Mouse (Mus musculus) CH12F3 (cell line): ENCODE measurements around the gene A430078G23Rik.
"Not testable (repeated sequence)": the region's sequence is repeated elsewhere in the genome, so short reads cannot be mapped to it uniquely, and the experiment has no call there.

ENCODE experiments used
- in situ Hi-C: fragments of 300-500 bp; cut with MboI; formaldehyde crosslinking; loops from 2 replicates; pipeline ENCODE4 v1.14.3; 2020; ENCODE audit warnings: low sequenced_read_pairs

The A430078G23Rik gene

DNA sequence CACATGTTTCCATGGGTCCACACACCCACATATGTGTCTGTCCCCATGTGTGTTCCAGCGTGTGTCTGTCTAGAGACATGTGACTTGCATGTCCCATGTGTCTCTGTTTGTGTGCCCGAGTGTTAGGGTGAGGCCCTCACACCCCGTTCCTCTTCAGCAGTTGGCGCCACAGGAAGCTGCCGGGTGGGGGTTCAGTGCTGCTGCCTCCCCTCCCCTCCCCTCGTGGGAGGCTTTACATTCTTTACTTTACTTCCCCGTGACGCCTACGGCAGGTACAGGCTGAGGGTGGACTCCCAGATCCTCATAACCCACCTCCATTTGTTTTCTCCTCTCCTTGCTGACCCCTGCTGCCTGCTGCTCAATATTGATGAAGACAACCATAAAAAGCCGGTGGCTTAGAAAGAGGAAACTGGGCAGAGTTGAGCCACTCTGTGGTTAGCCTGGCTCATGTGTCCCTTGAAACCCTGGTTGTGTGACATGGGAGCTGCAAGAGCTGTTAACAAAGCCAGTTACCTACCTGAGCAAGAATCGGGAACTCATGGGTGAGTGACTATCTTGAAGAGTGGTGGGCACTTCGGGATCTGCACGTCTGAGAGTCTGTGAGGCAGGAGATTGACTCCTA is at the start of gene A430078G23Rik:
Gene A430078G23Rik (plus strand): TSS at position 227 of the 622 bp plus-strand sequence.
- in situ Hi-C loops = no loop called here

DNA sequence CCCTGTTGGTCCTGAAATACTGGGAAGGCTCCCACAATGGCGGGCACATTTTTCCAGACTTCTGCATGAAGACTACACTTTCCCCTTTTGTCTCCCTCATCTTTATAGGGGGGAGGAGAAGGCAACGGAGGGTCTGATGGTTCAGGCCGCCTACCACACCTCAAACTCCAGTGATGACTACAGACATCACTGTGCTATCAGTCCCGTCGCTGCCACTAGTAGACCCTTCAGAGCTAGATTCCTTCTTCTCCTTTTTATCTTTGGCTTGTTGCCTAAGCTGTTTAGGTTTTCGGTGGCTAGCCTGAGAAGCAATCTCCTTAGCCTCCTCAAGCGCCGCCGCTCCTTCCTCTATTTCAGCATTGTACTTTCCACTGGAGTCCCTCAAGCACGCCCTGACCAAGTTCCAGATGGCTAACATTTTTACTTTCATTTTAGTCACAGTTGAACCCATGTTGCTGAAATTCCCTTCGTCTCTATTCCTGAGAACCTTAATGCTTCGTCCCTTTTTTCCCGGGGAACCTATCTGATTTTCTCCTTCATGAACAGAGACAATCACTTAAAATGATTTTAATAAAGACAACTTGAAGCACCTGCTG is 44.9 kb upstream of the A430078G23Rik start:
- in situ Hi-C loops = not testable (repeated sequence)

GRCm38 (mm10) chr8:3309636-3310035 is 43.6 kb upstream of the A430078G23Rik start:
- in situ Hi-C loops = no loop called here

- in situ Hi-C loops = no loop called here
Observed at GRCm38 (mm10) chr8:3311482-3311881, 41.7 kb upstream of the A430078G23Rik start.

GRCm38 (mm10) chr8:3313417-3313816 is 39.8 kb upstream of the A430078G23Rik start:
- in situ Hi-C loops = not testable (repeated sequence)

GRCm38 (mm10) chr8:3313843-3314242 is 39.4 kb upstream of the A430078G23Rik start:
- in situ Hi-C loops = no loop called here

DNA sequence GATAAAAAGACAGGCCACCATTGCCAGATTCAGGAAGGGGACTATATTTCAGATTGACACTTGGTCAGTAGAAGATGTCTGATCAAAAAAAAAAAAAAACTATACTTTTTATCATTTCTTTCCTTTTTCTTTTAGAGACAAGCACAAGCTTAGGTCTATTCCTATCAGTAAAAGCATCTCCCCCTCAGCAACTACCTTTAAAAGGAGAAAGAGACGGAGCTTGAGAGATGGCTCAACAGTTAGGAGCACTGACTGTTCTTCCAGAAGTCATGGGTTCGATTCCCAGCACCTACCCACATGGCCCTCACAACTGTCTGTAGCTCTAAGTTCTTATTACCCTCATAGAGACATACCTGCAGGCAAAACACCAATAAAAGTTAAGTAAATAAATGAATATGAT is 38.9 kb upstream of the A430078G23Rik start:
- in situ Hi-C loops = no loop called here

DNA sequence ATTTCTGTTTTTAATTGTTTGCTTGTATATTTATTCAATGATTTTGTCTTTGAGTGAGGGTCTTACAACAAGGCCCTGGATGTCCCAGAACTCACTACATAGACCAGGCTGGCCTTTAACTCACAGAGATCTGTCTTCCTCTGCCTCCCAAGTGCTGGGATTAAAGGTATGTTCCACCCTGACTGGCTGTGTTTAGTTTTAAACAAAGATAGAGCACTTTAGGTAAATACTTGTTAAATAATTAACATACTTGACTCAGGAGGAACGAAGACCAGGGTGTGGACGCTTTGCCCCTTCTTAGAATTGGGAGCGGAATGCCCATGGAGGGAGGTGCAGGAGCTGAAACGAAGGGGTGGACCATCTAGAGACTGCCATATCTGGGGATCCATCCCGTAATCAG is 36.6 kb upstream of the A430078G23Rik start:
- in situ Hi-C loops = no loop called here

DNA sequence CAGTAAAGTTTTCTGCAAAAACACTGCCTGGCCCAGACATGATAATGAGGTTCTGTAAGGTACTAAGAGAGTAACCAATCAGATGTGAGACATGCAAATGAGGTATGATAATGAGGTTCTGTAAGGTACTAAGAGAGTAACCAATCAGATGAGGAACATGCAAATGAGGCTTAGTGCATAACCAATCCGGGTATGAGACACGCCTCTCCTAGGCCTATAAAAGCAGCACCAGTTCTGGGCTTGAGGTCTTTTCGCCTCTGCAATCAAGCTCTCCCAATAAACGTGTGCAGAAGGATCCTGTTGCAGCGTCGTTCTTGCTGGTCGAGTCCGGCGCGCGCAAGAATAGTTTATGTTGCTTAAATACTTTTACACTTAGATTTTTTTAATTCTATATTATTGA is 33.9 kb upstream of the A430078G23Rik start:
- in situ Hi-C loops = not testable (repeated sequence)

DNA sequence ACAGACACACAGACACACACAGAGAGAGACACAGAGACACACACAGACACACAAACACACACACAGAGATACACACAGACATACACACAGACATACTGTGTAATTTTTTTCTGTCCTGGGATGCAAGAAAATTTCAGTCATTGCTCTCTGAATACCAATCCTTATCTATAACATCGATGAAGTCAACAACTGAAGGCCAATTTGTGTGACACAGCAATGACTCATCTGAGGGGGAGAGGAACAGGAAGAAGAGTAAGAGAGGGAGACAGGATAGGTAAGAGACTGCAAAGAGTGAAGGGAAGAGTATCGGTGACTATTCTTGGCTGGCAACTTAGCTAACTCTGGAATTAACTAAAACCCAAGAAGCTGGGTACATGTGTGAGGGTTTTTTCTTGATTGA is 29.0 kb upstream of the A430078G23Rik start:
- in situ Hi-C loops = no loop called here

DNA sequence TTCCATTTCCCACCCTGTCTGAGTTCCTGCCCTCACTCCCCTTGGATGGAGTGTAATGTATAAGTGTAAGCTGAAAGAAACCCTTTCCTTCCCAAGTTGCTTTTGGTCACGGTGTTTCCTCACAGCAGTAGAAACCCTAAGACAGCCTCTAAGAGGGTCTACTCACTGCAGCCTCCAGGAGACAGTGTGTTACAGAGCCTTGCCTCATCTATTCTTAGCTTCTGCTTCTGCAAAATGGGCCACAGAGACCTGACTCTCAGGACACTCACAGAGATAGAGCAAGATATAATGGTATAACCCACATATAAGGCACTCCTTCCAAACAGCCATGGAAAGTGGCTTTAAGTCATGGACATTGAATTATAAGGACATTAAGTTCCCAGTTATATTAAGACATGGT is 26.2 kb upstream of the A430078G23Rik start:
- in situ Hi-C loops = no loop called here

DNA sequence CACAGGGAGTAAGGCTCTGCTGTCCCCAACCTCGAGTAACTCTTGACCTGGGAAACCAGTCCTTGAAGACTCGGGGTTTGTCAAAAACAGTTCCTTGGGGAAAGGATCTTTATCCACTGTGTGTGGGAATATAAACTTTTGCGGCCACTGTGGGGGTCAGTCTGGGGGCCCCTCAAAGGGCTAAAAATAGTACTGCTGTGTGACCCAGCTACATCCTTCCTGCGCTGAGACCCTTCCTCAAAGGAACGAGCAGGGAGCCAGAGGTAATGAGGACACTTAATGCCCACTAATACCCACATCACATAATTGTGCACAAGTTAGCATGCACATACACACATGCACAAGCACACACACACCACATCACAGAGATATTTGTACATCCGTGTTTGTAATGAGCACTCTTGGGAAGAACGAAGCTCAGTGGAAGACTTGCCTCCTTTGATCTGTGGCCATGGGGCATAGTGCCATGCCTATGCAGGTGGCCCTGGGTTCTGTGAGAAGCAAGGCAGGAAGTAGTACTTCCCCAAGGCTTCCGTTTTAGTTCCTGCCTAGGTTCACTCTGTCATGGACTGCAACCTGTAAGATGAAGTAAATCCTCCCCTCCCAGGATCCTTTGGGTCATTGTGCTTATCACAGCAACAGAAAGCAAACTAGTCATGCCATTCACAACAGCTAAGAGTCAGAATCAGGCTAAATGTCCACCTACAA is 25.5 kb upstream of the A430078G23Rik start:
- in situ Hi-C loops = no loop called here

DNA sequence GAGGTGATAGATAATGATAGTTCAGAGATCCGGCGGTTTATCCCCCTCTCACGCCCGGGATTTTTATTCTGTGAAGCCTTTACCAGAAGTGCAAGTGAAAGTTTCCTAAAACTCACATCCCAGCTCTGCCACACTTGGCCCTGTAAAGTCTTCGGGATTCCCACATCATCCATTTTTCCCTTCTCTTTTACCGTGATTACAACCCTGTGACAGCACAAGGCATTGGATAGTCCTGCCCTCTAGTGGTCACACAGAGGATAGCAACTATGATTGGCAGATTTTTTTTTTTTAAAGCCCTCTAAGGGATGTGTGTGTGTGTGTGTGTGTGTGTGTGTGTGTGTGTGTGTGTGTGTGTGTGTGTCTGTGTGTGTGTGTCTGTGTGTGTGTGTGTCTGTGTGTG is 22.6 kb upstream of the A430078G23Rik start:
- in situ Hi-C loops = no loop called here

GRCm38 (mm10) chr8:3331692-3332091 is 21.5 kb upstream of the A430078G23Rik start:
- in situ Hi-C loops = no loop called here

DNA sequence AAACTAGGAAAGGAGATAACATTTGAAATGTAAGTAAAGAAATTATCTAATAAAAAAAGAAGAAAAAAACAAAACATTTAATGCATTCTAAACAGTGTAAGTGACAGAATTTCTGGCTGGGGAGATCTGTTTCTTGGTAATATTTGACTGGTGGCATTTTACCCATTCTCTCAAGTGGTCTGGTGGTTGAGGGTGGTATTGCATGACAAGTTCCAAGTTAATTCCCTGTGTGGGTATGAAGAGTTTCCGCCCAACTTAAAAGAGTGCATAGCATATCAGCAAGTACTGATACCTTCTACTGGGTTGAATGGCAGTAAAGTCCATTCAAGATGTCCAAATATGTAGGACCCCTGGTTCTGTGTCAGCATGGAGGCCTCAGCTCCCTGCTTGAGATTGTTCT is 17.3 kb upstream of the A430078G23Rik start:
- in situ Hi-C loops = no loop called here

DNA sequence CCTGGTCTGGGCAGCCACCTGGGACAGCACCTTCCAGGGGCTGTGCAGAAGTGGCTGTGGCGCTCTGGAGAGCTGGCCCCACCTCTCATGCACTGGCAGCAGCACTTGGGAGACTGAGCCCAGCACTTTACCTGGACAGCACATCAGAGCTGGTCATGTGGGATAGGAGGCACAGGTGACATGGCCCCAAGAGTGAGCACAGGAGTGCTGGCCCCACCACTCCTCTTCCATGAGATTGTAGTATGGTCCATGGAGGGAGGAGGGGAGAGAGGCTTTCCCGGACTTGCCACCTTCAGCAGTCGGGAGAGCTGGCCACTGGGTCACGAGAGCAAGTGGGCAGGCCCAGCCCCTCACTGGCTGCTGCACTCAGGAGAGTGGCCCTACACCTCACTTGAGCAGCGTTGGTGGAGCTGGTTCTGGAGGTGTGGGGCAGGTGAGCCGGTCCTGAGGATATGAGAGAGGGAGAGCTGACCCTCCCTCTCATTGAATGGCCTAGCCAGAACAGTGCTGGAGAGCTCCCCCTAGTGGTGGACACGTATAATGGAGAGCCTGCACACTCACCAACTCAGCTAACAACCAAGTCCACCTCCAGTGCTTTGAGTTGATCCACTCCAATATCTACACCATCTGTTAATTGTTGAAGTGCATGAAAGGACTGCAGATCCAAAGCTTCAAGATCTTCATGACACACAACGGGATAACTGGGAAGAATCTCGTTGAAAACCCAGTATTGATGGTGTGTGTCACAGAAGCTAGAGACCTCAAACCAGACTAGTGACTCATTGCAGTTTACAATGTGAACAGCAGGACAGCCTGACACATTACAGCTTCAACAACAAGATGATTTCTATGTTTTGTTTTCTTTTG is 16.3 kb upstream of the A430078G23Rik start:
- in situ Hi-C loops = no loop called here

- in situ Hi-C loops = not testable (repeated sequence)
Observed at GRCm38 (mm10) chr8:3337525-3337824, 15.7 kb upstream of the A430078G23Rik start.

GRCm38 (mm10) chr8:3337971-3338370 is 15.2 kb upstream of the A430078G23Rik start:
- in situ Hi-C loops = no loop called here

- in situ Hi-C loops = not testable (repeated sequence)
Observed at GRCm38 (mm10) chr8:3340711-3341110, 12.5 kb upstream of the A430078G23Rik start.

DNA sequence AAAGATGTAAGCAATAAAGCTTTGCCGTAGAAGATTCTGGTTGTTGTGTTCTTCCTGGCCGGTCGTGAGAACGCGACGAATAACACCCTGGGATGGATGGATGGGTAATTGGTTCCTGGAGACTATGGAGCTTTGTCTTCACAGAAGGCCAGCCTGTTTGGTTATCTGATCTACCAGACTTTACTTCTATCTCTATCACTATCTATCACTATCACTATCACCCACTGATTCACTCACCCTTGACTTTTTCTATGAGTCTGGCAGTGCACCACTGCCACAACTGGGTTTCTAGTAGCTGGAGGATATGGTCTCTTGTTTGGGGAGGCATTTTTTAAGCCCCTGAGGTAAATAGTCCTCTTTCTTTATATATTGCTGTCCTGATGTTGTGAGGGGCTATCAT is 7.9 kb upstream of the A430078G23Rik start:
- in situ Hi-C loops = no loop called here

GRCm38 (mm10) chr8:3346691-3347413 is 6.4 kb upstream of the A430078G23Rik start:
- in situ Hi-C loops = no loop called here
